Mouse (Mus musculus) left cerebral cortex, adult 11 months (tissue): ENCODE data around the gene Trappc3.
A peak's percentile ranks its signal among the peaks of the same experiment; 100 is the strongest.

Source experiments
- DNase-seq: peaks from one replicate; pipeline ENCODE4 v3.0.0; 2022; ENCODE audit warnings: low spot score

The Trappc3 gene

DNA sequence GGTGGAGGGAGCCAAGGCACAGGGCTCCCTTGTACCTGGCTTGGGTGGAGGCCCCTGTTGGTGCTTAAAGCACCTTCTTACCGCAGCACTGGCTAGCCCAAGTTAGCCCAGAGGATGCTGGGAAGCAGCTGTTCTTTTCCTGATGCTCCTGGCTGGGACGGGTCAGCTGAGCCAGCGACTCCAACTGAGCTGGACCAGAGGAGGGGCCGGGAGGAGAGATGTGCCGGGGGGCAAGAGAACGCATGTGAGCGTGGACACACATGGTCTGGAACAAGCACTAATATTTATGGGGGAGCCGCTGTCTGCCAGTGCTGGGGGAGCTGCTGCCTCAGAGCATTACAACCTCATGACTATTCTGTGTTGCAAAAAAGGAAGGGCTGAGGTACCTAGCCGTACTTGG, 16.8 kb downstream of the Trappc3 start:
- DNase-seq, result no peak

DNA sequence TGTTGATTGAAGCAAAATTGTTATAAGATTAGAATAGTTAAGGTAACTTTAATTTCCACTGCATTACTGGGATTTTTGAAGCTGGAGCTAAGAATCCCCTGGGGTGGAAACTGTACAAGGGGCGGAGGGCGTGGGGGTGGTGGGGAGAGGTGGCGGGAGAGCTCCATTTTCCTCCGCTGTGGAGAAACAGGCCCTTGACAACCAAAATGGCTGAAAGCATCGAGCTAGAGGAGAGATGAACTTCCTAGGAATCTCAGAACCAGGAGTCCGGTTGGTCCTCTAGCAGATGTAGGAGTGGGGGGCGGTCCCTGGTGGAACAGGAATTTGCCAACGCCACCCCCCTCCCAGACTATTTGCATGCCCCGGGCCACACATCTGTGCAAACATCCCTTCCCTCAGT, 19.6 kb downstream of the Trappc3 start:
- DNase-seq, result no peak

DNA sequence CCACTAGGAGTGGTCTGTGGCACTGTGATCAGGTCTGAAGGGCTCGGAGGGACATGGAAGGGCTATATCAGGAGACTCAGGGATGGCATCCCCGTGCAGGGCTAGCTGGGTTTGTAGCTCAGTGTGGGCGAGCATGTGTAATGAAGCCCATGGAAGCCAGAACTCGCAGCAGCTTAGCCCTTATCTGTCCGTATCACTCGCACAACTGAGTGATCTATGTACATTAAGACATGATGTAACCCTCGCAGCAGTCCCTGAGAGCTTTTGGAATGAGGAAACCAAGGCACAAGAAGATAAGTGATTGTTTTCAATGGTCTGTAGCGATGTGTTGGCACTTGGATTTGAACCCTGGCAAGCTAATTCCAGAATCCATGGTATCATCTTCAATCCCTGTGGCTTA, 21.5 kb downstream of the Trappc3 start:
- no peak for DNase-seq

DNA sequence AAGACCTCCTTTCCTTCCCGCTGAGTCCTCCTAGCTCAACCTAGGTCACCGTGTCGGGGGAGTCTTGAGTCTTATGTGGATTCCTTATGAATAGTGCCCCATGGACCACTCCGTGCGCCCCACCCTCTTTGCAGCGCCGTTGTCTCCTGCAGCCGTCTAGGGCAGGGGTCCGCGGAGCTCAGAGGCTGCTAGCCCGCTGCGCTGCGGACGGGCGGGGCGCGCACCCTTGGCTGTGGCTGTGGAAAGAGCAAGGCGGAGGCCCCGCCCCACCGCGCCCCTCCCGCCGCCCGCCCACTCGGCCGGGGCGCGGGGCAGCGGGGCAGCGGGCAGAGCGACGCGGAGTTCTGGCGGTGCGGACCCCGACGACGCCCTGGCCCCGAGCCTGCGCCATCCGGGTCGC, 24.4 kb downstream of the Trappc3 start, which contains the start of gene Col8a2:
Col8a2 (plus strand) TSS at position 302 of the 400 bp plus-strand sequence.
- DNase-seq, result no peak

DNA sequence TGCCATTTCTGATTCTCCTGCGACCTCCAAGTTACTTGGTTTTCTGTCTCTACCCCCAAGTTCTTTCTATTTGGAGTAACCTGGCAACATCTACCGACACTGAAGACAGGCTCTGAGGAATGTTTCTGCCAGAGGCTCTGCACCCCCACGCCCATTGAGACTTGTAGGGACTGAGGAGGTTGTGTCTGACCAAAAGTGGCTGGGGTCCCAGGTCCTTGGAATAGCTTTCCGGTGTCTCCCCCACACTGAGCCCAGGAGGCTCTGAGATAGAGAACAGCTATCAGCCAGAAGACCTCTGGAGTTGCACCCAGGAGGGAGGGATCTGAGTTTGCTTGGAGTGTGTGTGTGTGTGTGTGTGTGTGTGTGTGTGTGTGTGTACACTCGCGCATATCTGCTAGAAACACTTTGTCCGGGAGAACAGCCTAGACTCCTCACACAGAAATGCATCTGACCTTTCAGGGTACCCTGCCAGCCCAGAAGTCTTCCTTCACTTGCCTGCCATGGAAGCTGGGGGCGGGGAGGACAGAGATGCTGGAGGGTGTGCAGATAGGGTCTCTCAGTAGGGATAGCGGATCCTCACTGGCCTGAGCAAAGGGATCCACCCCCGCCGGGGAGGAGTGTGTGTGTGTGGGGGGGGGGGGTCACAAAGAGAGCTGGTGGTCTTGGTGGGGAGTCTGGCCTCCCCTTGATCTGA, 25.3 kb downstream of the Trappc3 start:
- DNase-seq, result no peak

DNA sequence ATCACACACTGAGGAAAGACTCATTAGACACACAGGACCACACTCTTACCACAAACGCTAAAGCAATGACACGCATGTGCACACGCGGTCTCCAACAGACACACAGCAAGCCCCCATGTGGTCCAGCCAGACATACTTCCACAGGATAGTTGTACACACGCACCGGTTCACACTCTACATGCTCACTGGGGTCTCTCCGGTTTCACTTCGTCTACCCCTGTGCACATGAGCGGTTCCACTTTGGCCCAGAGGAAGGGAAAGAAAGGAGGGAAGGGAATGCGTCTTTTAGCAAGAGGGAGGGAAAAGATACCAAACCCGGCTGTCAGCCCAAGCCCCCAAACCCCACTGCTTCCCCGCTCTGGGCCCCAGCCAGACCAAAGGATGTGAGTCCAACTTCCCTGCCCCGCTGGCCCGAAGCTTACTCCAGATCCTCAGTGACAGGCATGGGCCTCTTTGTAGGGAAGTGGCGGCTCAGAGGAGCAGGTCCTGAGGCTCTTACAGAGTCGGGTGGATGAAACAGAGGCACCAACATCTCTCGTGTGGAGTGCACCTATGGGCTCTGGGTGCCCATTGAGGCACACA, 26.1 kb downstream of the Trappc3 start:
- DNase-seq, result no peak

DNA sequence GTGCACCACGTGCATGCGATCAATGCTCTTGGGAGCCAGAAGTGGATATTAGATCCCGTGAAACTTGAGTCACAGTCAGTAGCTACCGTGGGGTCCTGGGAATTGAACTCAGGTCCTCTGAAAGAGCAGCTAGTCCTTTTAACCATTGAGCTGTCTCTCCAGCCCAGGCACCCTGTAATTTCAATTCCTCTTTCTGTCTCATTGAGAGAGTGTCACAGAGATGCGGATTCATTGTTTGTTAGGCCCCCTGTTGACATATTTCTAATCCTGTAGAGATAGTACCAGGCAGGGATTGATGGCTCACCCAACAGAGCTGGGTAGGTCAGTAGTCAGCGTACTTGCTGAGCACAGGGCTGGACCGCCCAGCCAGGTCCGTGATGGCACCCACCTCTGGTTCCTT, 28.2 kb downstream of the Trappc3 start:
- no peak for DNase-seq

DNA sequence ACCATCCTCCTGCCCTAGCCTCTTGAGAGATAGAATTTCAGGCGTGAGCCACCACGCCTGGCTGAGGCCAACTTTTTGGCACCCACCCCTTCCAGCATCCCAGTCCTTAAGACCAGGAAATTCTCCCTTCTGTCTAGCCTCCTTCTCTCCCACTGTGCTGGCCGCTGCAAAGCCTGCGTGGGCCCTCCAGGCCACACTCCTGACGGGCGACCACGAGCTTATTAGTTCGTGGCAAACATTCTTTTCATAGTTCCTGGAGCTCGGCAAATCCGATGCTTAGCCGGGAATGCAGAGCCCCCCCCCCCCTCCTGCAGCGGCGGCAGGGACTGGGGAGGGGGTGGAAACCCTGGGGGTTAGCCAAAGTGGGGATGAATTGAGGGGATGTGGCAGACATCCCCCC, 29.1 kb downstream of the Trappc3 start:
- DNase-seq, result no peak

DNA sequence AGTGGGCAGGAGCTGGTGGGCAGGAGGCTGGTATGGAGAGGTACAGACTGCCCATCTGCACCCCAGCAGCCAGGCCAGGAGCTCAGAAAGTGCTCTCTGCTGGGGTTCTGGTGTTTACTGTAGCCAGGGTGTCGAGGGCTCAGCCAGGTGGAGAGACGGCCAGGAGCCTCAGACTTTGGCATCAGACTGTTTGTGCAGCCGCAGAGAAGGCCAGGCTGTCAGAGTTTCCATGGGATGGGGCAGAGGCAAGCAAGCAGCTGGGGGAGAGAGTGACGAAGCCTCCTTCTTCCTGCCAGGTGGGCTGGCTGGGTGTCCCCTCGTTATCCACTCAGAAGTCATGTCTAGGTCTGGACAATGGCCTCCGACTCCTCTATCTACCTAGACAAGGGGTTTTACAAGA, 33.0 kb downstream of the Trappc3 start:
- no peak for DNase-seq

DNA sequence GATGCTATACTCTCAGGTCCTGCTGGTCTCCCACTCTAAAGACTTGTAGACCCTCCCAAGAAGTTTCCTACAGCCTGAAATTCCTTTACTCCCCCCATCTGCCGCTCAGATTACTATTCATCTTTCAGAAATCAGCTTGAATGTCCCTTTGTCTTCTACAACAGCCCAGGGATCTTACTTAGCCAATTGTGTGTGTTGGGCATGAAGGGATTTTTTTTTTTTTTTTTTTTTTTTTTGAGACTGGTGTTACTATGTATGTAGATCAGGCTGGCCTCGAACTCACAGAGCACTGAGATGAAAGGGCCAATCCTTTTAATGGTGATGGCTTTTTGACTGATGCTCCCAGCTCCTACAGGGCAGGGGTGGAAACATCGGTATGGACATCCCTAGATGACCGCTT, 33.8 kb downstream of the Trappc3 start:
- DNase-seq, result no peak

DNA sequence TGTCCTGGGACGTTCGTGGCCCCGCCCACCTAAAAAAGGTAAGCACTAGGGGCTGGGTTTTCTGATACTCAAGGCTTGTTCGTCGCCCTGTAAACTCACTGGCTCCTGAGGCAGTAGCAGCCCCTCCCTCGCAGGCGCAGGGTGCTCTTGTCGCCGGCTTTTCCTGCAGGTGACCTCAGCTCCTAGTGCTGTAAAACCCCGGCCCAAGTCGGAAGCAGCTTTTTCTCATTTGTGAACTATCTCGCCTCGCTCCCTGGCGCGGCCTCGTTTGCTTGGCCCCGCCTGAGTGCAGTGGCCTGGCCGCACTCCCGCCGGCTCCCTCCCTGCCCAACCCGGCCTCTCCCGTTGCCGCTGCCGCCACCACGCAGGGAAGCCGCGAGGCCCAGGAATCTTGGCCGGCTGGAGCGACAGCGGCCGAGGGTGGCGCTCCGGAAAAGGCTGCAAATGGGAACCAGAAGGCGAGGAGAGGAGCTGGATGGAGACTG, 34.5 kb downstream of the Trappc3 start:
- no peak for DNase-seq

DNA sequence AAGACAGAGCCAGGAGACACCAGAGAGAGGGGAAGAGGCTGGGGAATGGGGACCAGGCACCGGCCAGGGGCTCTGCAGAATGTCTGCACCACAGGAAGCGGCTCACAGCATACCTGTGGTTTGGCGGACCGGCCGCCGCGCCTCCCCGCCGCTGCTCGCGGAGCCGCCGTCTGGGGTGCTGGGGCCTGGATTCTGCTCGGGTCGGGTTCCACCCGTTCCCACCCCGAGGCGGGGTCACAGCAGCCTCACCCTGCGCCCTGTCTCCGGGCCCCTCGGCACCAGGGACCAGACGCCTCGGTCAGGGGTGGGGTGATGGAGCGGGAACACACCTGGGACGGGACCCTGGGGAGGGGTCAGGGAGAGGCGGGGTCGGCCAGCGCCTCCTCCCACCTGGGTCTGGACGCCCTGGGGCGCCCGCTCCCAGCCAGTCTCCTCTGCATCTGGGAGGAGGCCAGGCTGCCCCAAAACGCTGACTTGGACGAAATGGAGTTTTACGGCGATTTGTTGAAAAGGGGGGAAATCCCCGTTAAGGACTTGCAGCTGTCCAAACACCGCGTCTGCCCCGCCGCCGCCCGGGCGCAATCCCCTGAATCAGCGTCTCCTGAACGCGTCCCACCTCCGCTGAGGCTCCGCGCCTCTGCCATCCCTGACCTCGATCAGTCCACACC, 38.9 kb downstream of the Trappc3 start:
- no peak for DNase-seq

DNA sequence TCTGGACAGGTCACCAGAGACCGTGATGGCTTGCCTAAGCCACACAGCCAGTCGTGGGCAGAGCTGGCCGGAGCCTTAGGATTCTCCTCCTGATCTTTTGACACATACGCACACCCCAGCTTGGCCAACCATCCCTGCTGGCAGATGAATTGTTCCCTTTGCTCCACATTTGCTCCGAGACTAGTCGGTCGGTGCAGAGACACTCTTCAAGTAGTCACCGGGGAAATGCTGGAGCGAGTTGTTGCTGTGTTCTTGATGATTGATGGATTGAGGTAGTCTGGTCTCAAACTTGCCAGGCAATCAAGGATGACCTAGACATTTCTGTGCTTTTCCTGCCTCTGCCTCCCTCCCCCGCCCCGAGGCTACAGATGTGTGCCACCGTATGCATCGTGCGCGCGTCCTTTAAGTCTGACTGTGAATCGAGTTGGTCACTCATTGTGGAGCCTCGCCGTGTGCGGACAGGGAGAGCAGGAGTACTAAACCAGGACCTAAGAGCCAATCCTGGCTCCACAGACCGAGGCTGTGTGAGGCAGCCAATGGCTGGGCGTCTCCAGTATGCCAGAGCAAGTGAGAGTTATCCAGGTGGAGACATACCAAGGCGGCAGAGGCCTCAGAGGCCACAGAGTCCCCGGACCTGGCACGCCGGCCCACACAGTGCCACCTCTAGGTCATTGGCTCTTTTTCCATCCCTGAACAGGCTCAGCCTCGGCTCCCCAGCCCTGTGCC, 39.6 kb downstream of the Trappc3 start:
- DNase-seq, result no peak

DNA sequence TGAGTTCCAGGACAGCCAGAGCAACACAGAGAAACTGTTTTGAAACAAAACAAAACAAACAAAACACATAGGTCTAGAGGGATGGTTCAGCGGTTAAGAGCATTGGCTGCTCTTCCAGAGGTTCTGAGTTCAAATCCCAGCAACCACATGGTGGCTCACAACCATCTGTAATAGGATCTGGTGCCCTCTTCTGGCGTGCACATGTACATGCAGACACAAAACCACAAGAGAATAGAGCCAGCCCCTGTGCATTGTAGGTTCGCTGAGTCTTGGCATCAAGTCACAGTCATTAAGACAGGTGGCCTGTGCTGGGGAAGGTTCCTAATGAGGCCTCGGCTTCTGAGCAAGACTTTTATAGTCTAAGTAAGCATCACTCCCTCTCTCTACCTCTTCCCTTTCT, 41.8 kb downstream of the Trappc3 start:
- DNase-seq, result no peak

DNA sequence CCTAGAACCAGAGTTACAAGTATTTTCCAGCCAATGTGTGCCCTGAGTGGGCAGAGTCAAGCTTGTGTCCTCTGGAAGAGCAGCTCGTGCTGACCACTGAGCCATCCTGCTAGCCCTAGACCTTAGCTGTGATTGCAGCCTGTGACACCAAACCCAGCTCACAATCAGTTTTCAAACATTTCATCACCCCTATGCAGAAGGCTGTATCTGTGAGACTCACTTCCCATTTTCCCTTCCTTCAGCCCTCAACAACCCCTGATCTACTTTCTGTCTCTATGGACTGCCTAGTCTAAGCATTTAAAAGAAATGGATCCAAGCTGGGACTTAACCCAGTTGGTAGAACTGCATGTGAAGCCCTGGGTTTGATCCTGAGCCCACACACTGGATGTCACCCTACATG, 43.3 kb downstream of the Trappc3 start:
- no peak for DNase-seq

DNA sequence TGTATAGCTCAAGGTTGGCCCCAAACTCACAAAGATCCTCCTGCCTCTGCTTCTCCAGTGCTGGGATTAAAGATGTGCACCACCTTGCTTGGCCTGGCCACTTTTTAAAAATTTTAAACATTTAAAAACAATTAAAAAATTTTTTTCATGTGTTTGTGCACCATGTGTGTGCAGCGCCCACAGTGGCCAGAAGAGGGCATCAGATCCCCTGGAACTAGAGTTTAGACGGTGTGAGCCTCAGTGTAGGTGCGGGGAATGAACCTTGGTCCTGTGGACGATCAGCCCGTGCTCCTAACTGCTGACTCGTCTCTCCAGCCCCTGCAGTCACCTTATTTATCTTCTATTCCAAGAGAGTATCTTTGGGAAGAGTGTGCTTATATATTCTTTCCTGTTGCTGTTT, 43.9 kb downstream of the Trappc3 start:
- no peak for DNase-seq

DNA sequence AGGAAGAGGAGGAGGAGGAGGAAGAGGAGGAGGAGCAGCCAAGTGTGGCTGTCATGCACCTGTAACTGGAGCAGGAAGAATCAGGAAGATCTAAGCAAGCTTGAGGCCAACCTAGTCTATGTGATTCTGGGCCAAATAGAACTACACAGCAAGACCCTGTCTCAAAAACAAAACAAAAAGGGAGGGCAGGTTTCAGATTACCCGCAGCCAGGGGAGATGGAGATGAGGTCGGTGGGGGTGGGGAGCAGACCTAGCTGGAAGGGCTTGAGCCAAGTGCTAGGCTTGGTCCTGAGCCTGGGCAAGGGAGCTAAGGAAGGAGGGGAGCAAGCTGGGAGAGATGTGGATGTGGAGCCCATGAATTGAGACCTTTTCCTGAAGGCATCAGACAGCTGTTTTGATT, 44.7 kb downstream of the Trappc3 start:
- no peak for DNase-seq

DNA sequence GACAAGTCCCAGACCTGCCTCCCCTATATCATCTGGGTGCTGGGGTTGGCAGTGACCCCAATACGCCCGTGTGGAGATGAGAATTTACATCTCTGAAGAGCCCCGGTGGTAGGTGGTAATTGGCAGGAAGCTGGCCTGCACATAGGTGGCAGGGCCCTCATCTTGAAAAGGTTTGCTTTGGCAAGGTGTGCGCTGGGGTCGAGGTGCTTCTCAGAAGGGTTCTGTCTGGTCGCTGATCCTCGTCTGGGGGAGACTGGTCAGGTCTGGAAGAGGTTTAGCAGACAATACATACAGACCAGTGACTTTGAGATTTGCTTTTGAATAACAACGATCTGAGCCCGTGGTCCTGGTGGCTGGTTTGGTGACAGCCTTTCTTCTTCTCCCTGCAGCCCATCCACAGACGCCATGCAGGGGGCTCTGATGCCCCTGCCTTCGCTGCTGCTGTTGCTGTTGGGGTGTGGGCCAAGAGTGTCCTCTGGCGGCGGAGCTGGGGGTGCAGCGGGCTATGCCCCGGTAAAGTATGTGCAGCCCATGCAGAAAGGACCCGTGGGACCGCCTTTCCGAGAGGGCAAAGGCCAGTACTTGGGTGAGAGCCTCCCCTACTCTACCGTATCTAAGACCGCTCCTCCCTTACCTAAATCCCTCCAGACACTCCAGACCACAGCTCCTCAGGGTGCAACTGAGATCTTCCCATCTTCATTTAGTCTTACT, 47.2 kb downstream of the Trappc3 start:
- DNase-seq, result no peak

DNA sequence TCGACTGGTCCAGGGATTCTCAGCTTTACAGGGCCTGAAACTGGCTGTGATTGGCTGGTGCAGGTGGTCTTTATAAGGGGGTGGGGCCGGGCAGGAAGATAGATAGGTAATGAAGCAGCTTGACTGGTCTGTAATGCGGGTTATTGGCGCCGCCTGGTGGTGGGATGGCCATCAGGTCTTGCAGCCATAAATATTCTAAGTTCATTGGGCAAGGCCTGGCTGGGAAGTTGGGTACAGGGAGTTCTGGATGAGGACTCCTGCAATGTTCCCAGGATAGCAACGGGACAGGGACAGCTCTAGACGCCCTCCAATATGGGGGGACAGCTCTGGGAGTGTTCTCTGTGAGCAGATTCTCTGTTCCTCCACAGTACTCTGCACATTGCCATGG, 47.8 kb downstream of the Trappc3 start:
- peak; percentile 75 for DNase-seq

DNA sequence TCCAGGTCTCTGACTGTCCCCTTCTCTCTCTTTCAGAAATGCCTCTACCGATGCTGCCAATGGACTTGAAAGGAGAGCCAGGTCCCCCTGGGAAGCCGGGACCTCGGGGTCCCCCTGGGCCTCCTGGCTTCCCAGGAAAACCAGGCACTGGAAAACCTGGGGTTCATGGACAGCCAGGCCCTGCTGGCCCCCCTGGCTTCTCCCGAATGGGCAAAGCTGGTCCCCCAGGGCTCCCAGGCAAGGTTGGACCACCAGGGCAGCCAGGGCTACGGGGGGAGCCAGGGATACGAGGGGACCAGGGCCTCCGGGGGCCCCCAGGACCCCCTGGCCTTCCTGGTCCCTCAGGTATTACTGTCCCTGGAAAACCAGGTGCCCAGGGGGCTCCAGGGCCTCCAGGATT, 48.2 kb downstream of the Trappc3 start:
- DNase-seq, result no peak

DNA sequence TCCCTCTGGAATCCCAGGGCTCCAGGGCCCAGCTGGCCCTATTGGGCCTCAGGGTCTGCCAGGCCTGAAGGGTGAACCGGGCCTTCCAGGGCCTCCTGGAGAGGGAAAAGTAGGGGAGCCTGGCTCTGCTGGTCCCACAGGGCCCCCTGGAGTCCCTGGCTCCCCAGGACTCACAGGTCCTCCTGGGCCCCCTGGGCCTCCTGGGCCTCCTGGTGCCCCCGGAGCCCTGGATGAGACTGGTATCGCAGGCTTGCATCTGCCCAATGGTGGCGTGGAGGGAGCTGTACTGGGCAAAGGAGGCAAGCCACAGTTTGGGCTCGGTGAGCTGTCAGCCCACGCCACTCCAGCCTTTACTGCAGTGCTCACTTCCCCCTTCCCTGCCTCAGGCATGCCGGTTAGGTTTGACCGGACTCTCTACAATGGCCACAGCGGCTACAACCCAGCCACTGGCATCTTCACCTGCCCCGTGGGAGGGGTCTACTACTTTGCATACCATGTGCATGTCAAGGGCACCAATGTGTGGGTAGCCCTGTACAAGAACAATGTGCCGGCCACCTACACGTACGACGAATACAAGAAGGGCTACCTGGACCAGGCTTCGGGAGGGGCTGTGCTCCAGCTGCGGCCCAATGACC, 49.6 kb downstream of the Trappc3 start:
- no peak for DNase-seq

DNA sequence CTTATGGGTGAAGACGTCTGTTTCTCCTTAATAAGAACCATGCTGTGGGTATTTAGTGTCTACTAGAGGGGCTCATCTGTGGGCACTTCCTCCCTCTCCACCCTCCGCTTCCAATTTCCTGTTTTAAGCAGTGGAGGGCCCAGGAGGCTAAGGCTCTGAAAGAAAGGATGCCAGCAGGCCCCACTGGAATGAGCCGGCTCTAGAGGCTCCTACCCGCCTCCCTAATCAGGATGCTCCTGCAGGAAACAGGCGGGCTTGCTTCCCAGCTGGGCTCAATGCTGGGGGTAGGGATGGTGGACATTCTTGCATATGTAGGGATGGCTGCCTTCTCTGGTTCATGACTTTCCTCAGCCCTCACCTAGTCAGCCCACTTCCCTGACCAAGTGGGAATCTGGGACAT, 51.1 kb downstream of the Trappc3 start:
- DNase-seq, result no peak
